Mouse (Mus musculus) lung, adult 2 months (tissue): ENCODE results near the gene Fam198a.

Experiments
- CTCF ChIP-seq: fragments of 200-500 bp; IDR thresholded peaks from 2 replicates; pipeline ENCODE4 v1.5.1; 2011; ENCODE audit warnings: mild to moderate bottlenecking, low read length, control low read depth; ENCODE audit not compliant: insufficient read depth
- POLR2A ChIP-seq: fragments of 200-500 bp; IDR thresholded peaks from 2 replicates; pipeline ENCODE4 v1.6.1; 2011; ENCODE audit warnings: low read depth, mild to moderate bottlenecking, control low read depth, low read length, borderline replicate concordance; ENCODE audit errors: extremely low read depth

DNA sequence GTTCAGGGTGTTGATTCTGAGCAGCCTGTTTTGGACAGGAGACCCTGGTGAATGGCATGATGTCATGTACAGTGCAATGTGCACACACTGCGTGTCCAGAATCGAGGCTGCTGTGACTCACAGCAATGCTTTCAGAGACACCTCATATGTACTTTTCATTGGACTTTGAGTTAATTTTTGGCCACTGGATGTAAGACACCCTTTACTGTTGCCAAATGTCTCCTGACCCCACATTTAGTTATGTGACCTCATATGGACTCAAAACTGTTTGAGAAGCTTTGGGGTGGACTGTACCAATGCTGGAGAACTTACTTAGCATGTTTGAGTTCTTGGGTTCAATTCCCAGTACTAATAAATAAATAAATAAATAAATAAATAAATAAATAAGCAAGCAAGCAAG lies 60.0 kb downstream of the Fam198a start:
- no peak for TF ChIP-seq CTCF
- no peak for TF ChIP-seq POLR2A
